Mouse (Mus musculus) stomach, embryonic 14.5 days (tissue): ENCODE measurements around the gene Lef1. TPM values are rescaled to one million over a fixed set of nuclear protein-coding genes. Genes with fewer than 3 reads are reported as not detected.

Experiments used
- ATAC-seq: fragments of 200-750 bp; cut with Nextera tagmentation; 2 replicates; pipeline ENCODE4 v1.8.0; 2017; ENCODE audit warnings: low read depth, moderate TSS enrichment; ENCODE audit not compliant: insufficient number of reproducible peaks, insufficient read depth, low FRiP score
- H3K27ac ChIP-seq: fragments of 300-500 bp; sonication (generic); 2 replicates; pipeline ENCODE4 v1.5.1; 2014; ENCODE audit warnings: mild to moderate bottlenecking, low read length, moderate library complexity, mixed read lengths
- H3K27me3 ChIP-seq: fragments of 300-500 bp; sonication (generic); 2 replicates; pipeline ENCODE4 v1.6.1; 2014; ENCODE audit warnings: low read length, control low read depth, mixed read lengths; ENCODE audit not compliant: control insufficient read depth, insufficient read depth
- H3K36me3 ChIP-seq: fragments of 300-500 bp; sonication (generic); 2 replicates; pipeline ENCODE4 v1.6.1; 2014; ENCODE audit warnings: mild to moderate bottlenecking, control low read depth, low read length, moderate library complexity, mixed read lengths; ENCODE audit not compliant: control insufficient read depth, insufficient read depth
- H3K4me1 ChIP-seq: fragments of 300-500 bp; sonication (generic); 2 replicates; pipeline ENCODE4 v1.6.1; 2014; ENCODE audit warnings: low read length, control low read depth, mixed read lengths; ENCODE audit not compliant: control insufficient read depth, insufficient read depth
- H3K4me2 ChIP-seq: fragments of 300-500 bp; sonication (generic); replicated peaks from 2 replicates; pipeline ENCODE4 v1.6.1; 2014; ENCODE audit warnings: low read depth, low read length, control low read depth
- H3K4me3 ChIP-seq: fragments of 300-500 bp; sonication (generic); 2 replicates; pipeline ENCODE4 v1.5.1; 2014; ENCODE audit warnings: low read depth, low read length, control low read depth
- H3K9ac ChIP-seq: fragments of 300-500 bp; sonication (generic); replicated peaks from 2 replicates; pipeline ENCODE4 v1.6.1; 2014; ENCODE audit warnings: low read depth, mild to moderate bottlenecking, control low read depth, low read length, moderate library complexity, mixed read lengths
- H3K9me3 ChIP-seq: fragments of 300-500 bp; sonication (generic); 2 replicates; pipeline ENCODE4 v1.6.1; 2016; ENCODE audit warnings: low read depth, low read length, control low read depth; ENCODE audit not compliant: control insufficient read depth
- WGBS: fragments of 180-500 bp; shearing (Covaris S2); extraction: QIAGEN DNeasy Blood & Tissue Kit; methylation state at CpG from one replicate; pipeline ENCODE4 v1.1.7; 2014; 5-methylcytosine and 5-hydroxymethylcytosine counted together
- polyA plus RNA-seq: library from polyadenylated mRNA; unstranded; fragments of >200 nt; fragmentation: Nextera tagmentation; extraction: Ambion mirVana; gene quantifications from 2 replicates; pipeline ENCODE4 v1.2.1, GENCODE M21; 2014

Gene Lef1
- polyA plus RNA-seq, 1 experiment from 2014 or later = 1.3 TPM

DNA sequence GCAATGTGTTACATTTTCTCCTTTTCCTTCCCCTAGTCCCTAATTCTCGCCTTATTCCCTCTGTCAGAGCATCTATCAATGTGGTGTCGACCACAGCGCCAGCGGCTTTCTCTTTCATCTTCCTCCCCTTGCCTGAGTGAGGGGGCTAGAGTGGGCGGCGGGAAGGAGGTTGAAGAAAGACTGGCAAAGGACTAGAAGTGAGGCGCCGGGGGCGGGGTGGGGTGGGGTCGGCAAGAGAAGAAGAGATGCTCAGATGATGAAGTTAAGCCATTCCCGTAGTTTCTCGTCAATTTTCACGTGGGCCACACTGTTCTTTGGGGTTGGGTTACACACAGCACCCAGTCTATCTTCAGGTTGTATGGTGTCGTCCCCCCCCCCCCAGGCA is 593 bp upstream of the Lef1 start:
- H3K9ac ChIP-seq = no peak overlapping the region
- peaks cover 30% of the 10 kb centered on the region for H3K4me1 ChIP-seq
- peaks cover 26% of the 10 kb centered on the region for H3K27me3 ChIP-seq

DNA sequence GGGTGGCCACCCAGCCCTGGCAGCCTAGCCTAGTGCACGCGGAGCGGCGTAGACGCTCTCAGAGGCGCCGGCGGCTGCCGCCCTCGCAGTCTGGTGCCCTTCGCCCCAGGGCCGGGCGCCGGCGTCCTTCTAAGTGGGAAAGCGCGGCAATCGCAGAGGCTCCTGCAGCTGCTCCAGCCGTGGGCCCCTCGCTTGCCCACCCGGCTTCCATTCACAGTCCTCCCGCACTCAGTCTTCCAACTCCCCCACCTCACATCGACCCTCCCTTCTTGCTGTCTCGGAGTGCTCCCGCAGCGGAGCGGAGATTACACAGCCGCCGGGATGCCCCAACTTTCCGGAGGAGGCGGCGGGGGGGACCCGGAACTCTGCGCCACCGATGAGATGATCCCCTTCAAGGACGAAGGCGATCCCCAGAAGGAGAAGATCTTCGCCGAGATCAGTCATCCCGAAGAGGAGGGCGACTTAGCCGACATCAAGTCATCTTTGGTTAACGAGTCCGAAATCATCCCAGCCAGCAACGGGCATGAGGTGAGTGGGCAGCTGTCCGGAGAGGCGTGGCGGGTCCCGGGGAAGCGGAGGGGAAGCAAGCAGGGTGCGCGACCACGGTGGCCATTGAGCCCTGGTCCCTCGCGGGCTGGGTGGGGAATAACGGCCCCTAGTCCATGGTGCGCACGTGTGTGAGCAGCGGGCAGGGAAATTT is 1.0 kb downstream of the Lef1 start:
- Histone ChIP-seq H3K36me3 (no peaks in the 10 kb centered on the region), H3K27ac (no peak overlapping the region), H3K27me3 (peaks cover 19% of the 10 kb centered on the region), H3K4me2 (peak overlapping the region; percentile 82), H3K9ac (no peak overlapping the region), H3K9me3 (no peaks in the 10 kb centered on the region), H3K4me1 (peaks cover 28% of the 10 kb centered on the region), H3K4me3 (peak overlapping the region; percentile 40)
- 0 out of 2 replicates have a peak, but pooled peaks have one; percentile 38 for ATAC-seq
- under 1% methylated on average over 59 of the region's 59 CpGs for WGBS

More for the DNA sequence above, 593 bp upstream of the Lef1 start:
- H3K4me3 ChIP-seq = peak overlapping the region; percentile 40
- no peaks in the 10 kb centered on the region for H3K9me3 ChIP-seq
- no peaks in the 10 kb centered on the region for H3K36me3 ChIP-seq
- 0% methylated on average over 14 of the region's 14 CpGs for WGBS
- no peak overlapping the region for H3K27ac ChIP-seq
- no peak for ATAC-seq
- H3K4me2 ChIP-seq = peak overlapping the region; percentile 82; the same call in 1 of the 2 replicates

DNA sequence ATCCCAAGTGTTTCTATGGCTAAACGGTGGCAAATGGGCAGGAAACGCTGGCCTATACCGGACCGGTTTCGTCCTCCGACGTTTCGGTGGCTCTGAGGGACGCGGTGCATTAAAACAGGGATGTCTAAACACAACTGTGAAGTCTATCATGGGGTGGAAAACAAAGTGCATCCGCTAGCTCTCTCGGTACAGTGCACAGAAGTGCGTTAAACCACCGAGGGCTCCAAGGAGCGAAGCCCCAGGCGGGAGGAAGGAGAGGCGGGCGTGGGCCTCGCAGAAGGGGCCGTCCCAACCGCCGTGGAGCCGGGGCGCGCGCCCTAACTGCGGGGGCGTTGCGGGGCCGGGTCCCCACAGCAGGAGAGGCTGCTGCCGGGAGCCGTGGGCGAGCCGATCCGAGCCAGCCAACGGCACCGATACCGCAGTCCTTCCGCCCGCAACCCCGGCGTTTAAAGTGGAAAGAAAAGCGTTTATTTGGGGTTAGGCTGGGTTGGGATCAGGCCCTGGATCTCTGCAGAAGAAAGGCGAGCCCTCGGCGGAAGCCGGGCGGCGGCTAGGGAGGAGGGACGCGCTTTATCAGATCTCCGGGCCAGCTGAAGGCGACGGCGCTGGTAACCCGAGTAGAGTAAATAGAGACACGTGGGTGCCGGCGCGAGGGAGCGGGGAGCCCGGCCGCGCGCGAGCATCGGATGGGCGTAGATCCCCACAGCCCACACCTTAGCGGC is 1.7 kb downstream of the Lef1 start:
- WGBS = under 1% methylated on average over 69 of the region's 69 CpGs
- Histone ChIP-seq H3K9me3 (no peaks in the 10 kb centered on the region), H3K9ac (no peak overlapping the region; the same call in 1 of the 2 replicates), H3K27ac (no peak overlapping the region), H3K4me3 (peak overlapping the region; percentile 40), H3K4me2 (peak overlapping the region; percentile 82), H3K36me3 (no peaks in the 10 kb centered on the region), H3K27me3 (peaks cover 16% of the 10 kb centered on the region), H3K4me1 (peaks cover 25% of the 10 kb centered on the region)
- ATAC-seq = peak; percentile 76

DNA sequence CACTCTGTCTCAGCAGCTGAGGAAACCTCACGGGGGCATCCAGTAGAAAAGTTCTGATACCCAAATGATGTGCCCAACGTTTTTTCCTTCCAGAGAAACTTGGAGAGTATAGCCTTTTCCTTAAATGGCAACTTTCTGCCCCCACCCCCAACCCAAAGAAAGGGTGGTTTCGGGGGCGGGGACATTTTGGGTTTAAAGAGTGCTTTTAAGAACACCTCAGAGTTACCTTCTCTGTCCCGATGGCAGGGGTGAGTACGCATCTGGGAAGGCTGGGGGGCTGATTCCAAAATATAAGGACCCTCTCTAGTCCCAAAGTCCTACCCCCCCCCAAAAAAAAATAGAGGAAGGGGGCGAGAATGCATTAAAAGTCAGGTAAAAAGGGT is 2.3 kb downstream of the Lef1 start:
- Histone ChIP-seq H3K27me3 (peaks cover 16% of the 10 kb centered on the region), H3K9me3 (no peaks in the 10 kb centered on the region), H3K27ac (no peak overlapping the region), H3K36me3 (no peaks in the 10 kb centered on the region), H3K9ac (no peak overlapping the region), H3K4me2 (peak overlapping the region; percentile 82), H3K4me1 (peaks cover 25% of the 10 kb centered on the region), H3K4me3 (peak overlapping the region; percentile 40)
- WGBS = under 1% methylated on average over 7 of the region's 7 CpGs
- ATAC-seq = no peak

DNA sequence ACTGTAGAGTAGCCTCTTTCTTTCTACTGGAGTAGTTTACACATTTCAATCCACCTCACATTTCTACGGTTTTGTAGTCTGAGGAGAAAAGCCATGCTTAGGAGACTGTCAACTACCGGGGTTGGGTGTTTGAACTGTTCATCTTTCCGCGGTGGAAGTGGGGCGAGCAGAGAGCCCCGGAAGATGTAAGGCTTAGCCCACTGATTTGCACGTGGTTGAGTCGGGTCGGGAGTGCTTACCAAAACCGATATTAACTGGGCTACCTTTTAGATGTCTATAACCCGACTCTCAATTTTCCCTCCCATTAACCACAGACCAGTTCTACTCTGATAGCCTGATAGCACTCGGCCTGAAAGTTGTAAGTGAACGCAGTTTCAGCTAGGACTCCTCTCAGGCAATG is 2.8 kb downstream of the Lef1 start:
- no peak overlapping the region for H3K27ac ChIP-seq
- H3K4me3 ChIP-seq = no peak overlapping the region; the same call in 1 of the 2 replicates
- H3K9me3 ChIP-seq = no peaks in the 10 kb centered on the region
- H3K4me1 ChIP-seq = peaks cover 25% of the 10 kb centered on the region
- peak overlapping the region; percentile 82; the same call in 1 of the 2 replicates for H3K4me2 ChIP-seq
- 13% methylated on average over 13 of the region's 13 CpGs for WGBS
- no peak for ATAC-seq
- no peaks in the 10 kb centered on the region for H3K36me3 ChIP-seq
- H3K27me3 ChIP-seq = peaks cover 16% of the 10 kb centered on the region
- H3K9ac ChIP-seq = no peak overlapping the region

DNA sequence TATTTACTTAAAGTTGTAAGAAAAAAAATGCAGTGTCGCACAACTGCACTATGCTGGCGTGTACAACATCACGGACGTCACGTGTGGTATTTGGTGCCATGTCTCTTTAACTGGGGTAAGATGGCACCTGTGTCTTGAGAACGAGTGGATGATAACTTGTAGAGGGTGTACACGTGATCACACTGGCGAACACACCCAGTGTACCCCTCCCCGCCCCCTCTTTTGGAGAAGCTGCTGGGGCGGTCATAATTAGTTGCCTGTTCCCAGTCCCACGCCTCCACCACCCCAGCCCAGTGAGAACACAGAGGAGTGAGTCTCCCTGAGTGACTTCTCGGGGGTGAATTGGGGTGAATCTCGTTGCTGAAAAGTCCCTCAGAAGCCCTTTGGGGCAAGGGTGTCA is 5.8 kb downstream of the Lef1 start:
- Histone ChIP-seq H3K9me3 (no peaks in the 10 kb centered on the region), H3K4me3 (no peak overlapping the region), H3K9ac (no peak overlapping the region), H3K4me2 (no peak overlapping the region), H3K27ac (no peak overlapping the region), H3K4me1 (peaks cover 12% of the 10 kb centered on the region; the same call in 1 of the 2 replicates), H3K36me3 (no peaks in the 10 kb centered on the region), H3K27me3 (peaks cover 10% of the 10 kb centered on the region; the same call in 1 of the 2 replicates)
- ATAC-seq = no peak
- 86% methylated on average over 13 of the region's 13 CpGs for WGBS

DNA sequence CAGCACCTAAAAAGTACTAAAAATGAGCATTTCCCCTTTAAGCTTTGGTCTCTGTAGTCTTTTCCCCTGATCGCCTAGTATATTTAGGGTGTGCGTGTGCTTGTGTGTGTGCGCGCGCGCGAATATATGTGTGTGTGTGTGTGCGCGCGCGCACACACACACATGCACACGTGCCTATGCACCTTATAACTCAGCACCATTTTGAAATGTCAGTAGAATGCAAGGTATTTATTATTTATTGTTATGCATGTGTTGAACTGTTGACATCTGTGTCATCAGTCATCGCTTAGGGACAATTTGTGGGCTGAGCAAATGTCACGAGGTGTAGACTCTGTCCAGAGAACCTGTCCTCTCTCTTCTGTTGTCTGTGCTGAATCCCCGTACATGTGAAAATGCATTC is 7.1 kb downstream of the Lef1 start:
- H3K4me1 ChIP-seq = peaks cover 5% of the 10 kb centered on the region; the same call in 1 of the 2 replicates
- H3K4me2 ChIP-seq = no peak overlapping the region
- no peak for ATAC-seq
- H3K27ac ChIP-seq = no peak overlapping the region
- H3K9ac ChIP-seq = no peak overlapping the region
- H3K4me3 ChIP-seq = no peak overlapping the region
- 92% methylated on average over 15 of the region's 15 CpGs for WGBS
- H3K9me3 ChIP-seq = no peaks in the 10 kb centered on the region
- H3K36me3 ChIP-seq = no peaks in the 10 kb centered on the region
- 0 out of 2 replicates have a peak, but pooled peaks cover 5% of the 10 kb centered on the region for H3K27me3 ChIP-seq

DNA sequence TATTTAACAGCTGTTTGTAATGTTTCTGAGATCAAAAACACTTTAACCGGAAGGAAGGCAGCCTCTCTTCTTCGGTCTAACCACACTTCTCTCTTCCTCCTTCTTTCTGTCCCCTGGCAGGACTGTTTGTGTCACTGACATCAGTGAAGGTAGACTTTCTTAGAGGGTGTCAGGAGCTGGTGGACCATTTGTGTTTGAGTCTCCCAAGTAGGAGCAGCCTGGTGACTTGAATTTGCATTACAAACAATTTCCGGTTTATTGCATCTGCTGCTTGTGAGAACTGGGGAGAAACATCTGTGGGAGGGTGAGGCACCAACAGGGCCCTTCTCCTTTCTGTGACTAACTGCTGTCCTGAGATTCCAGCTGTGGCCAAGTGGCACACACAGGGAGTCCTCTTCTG is 7.6 kb downstream of the Lef1 start:
- Histone ChIP-seq H3K4me3 (no peak overlapping the region), H3K4me1 (0 out of 2 replicates have a peak, but pooled peaks cover under 1% of the 10 kb centered on the region), H3K27ac (no peak overlapping the region), H3K36me3 (no peaks in the 10 kb centered on the region), H3K9me3 (no peaks in the 10 kb centered on the region), H3K27me3 (0 out of 2 replicates have a peak, but pooled peaks cover 2% of the 10 kb centered on the region), H3K4me2 (no peak overlapping the region), H3K9ac (no peak overlapping the region)
- no peak for ATAC-seq
- WGBS = 72% methylated on average over 3 of the region's 3 CpGs
